Mouse (Mus musculus) neural tube, embryonic 15.5 days (tissue): ENCODE data around the gene Hdac11. TPM values are rescaled to one million over a fixed set of nuclear protein-coding genes. Genes with fewer than 3 reads are reported as not detected.

Experiments
- polyA plus RNA-seq: library from polyadenylated mRNA; unstranded; fragments of >200 nt; fragmentation: Nextera tagmentation; extraction: Ambion mirVana; gene quantifications from 2 replicates; pipeline ENCODE4 v1.2.1, GENCODE M21; 2015

Hdac11 gene
- polyA plus RNA-seq, 1 experiment from 2014 or later: 51.5 TPM

Other genes starting within 250 kb of the Hdac11 start
- 19.7 and 21.5 TPM in 2 replicates for gene Iqsec1, start 168.0 kb upstream of the Hdac11 start, polyA plus RNA-seq
- 15.4 and 18.4 TPM in 2 replicates for gene Nup210, start 39.8 kb upstream of the Hdac11 start, polyA plus RNA-seq
- 33.7 and 47.7 TPM in 2 replicates for gene Fbln2, start 55.8 kb downstream of the Hdac11 start, polyA plus RNA-seq